Mouse (Mus musculus) T-helper 1 cell (primary cell): ENCODE measurements around the gene Ddx3x.
"Not testable (repeated sequence)": the region's sequence is repeated elsewhere in the genome, so short reads cannot be mapped to it uniquely, and the experiment has no call there.

Experiments
- in situ Hi-C: fragments of 300-600 bp; cut with MboI, MseI; formaldehyde crosslinking; loops from one replicate; pipeline ENCODE4 v1.15.1; 2025; ENCODE audit warnings: high pct_unique_total_duplicates

Gene Ddx3x

GRCm38 (mm10) chrX:13281329-13282088 lies 739 bp downstream of the Ddx3x start:
- in situ Hi-C loops = no loop called here

GRCm38 (mm10) chrX:13282089-13282850 lies 1.5 kb downstream of the Ddx3x start:
- in situ Hi-C loops = no loop called here

DNA sequence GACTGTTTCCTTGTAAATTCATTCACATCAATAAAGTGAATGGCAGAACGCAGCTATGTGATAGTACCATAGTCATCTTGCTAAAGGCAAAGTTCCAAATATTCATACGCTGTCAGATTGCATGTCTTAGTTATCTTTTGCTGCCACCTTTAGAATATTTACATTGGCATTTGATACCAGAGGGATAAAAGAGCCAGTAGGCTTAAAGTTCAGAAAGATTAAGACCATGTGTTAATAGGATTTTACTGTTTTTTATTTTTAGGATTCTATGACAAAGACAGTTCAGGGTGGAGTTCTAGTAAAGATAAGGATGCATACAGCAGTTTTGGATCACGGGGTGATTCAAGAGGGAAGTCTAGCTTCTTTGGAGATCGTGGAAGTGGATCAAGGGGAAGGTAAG lies 5.0 kb downstream of the Ddx3x start:
- in situ Hi-C loops = no loop called here

DNA sequence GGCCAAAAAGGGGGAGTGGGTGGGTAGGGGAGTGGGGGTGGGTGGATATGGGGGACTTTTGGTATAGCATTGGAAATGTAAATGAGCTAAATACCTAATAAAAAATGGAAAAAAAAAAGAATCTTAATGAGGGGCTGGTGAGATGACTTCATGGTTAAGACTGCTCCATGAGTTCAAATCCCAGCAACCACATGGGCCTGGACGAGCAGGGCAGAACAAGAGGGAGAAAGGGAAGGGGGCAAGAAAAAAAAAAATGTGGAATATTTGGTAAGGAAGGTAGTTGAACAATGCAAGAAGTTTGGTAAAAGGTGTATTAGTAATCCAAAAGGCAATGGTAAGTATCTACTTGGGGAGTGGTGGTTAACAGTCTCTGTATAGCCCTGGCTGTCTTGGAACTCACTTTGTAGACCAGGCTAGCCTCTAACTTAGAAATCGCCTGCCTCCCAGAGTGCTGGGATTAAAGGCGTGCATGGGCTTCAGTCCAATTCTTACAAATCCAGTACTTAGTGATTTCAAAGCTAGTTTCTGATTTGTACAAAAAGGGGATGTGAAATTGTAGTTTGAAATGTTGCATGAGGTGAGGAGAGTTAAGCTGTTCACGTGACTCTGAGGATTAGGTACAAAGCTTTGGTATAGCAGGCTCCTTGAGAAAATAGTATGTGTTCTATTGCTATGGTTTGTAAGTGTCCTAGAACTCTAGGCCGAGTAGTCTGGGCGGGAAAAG lies 13.9 kb downstream of the Ddx3x start:
- in situ Hi-C loops = loop anchor here (5.0 kb wide), 1 partner anchor 48 kb away; no protein-coding TSS in a partner anchor

DNA sequence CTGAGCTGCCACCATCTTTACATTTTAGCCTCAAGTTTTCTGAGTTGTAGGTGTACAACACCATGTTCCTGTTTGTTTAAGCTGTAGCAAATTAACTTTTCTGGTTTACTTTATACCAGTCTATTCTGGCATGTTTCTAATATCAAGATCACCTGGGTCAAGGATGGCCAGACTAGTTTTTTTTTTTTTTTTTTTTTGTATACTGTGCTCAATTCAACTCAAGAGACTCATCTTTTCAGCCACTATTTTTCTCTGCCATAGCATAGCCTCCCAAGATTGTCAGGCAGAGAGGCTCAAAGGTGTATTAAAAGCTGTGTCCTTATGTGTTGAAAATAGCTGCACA lies 14.4 kb downstream of the Ddx3x start:
- in situ Hi-C loops = no loop called here

- in situ Hi-C loops = not testable (repeated sequence)
Observed at GRCm38 (mm10) chrX:13296241-13296640, 15.5 kb downstream of the Ddx3x start.

- in situ Hi-C loops = no loop called here
Observed at GRCm38 (mm10) chrX:13306190-13306589, 25.4 kb downstream of the Ddx3x start.

DNA sequence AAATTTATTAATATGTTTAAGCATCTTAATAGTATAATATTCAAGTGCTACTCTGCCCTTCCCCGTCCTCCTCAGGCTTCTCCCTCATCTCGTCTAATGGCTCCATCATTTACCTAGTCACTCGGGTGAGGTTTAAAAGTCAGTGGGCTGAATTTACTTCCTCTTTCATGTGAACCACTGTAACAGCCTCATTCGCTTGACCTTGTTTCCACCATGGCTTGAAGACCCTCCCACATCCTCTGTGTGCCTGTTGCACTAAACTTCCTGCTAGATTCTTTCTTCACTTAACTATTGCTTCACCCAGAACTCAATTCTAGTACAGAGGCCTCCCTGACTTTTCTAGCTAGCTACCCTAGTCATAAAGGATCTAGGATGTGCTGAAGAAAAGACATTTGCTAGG lies 30.6 kb downstream of the Ddx3x start:
- in situ Hi-C loops = no loop called here

- in situ Hi-C loops = no loop called here
Observed at GRCm38 (mm10) chrX:13329611-13330010, 48.8 kb downstream of the Ddx3x start.
